Mouse (Mus musculus) heart, postnatal 0 days (tissue): ENCODE data around the gene Enox1.

Source experiments
- CTCF ChIP-seq: IDR thresholded peaks from 2 replicates; pipeline ENCODE4 v1.5.1; 2016; ENCODE audit warnings: antibody characterized with exemption, control low read depth, low read depth
- EP300 ChIP-seq: IDR thresholded peaks from 2 replicates; pipeline ENCODE4 v1.6.1; 2016; ENCODE audit warnings: antibody characterized with exemption, low read depth

DNA sequence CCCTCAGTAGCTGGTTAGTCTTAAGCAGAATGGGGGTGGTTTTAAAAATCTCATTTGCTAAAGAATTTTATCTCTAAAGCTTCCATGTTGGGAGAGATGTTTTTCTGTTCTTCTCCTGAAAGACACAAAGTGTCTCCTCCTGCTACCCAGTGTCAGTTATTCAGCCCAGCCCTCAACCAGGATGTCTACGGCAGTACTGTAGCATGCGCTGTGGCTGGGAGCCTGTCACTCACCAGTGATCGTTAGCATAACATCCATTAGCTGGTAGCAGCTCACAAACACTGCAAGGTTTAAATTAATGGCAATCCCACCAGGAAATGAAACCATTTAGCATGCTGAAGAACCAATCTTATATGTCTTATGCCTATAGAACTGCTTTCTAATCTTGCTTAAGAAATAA, 511.5 kb downstream of the Enox1 start:
- TF ChIP-seq CTCF (no peak), EP300 (no peak)
